Mouse (Mus musculus): ENCODE data around the gene Csnk2b. TPM values are rescaled to one million over a fixed set of nuclear protein-coding genes. Genes with fewer than 3 reads are reported as not detected.

Gene Csnk2b
- polyA plus RNA-seq, 1 experiment from 2014 or later, result 246 TPM

DNA sequence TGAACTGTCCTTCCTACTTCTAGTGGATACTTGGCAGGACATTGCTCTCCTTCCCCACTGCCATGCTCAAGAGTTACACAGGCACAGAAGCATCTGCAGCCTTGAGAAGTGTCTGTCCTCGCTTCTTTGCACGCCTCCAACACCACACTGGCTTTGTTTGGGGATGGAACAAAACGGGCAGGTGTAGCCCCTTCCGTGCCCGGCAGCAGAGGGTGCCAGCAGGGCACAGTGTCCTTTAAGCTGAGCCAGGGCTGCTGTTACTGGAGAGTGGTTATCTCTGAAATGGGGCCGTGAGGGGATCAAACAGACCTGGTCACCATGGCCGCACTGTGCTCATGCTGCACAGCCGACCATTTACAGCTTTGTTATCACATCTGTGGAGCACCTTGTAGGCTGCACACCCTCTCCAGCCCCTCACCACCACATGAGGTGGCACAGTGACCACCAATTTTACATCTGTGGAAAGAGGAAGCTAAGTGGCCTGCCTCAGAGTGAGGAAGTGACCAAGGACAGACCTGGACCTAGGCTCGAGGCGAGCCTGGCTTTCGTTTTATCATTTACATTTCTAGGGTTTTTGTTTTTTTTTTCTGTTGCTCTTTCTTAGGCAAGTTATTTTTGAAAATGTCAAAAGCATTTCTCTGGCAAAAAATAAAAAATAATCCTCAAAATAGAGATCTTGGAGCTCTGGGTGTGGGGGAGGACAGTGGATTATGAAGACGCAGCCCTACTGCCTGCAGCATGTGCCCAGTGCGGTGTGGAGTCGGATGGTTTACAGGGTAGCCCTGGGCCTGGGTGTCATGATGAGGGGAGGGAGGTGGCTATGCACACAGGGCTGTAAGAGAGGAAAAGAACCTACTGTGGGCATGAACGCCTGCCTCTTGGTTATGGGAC lies 27.1 kb downstream of the Csnk2b start:
- ATAC-seq (replicated peaks; ENCODE audit: low FRiP score) (no peak), DNase-seq (ENCODE audit: low spot score) (no peak)
- Histone ChIP-seq H3K4me2 (no peak overlapping the region), H3K4me1 (replicated peaks; ENCODE audit: control insufficient read depth, insufficient read depth, low read length) (peaks cover 7% of the 10 kb centered on the region), H3K27ac (ENCODE audit: low read depth, low read length) (no peak overlapping the region), H3K36me3 (ENCODE audit: control insufficient read depth, insufficient read depth, low read length) (peaks cover 28% of the 10 kb centered on the region), H3K4me3 (ENCODE audit: low read depth, low read length) (no peak overlapping the region), H3K9ac (ENCODE audit: low read depth, low read length) (no peak overlapping the region), H3K27me3 (replicated peaks; ENCODE audit: control insufficient read depth, insufficient read depth, low read length) (no peaks in the 10 kb centered on the region), H3K9me3 (ENCODE audit: control insufficient read depth, low read length) (no peaks in the 10 kb centered on the region)
- WGBS, result 85% methylated on average over 15 of the region's 15 CpGs

DNA sequence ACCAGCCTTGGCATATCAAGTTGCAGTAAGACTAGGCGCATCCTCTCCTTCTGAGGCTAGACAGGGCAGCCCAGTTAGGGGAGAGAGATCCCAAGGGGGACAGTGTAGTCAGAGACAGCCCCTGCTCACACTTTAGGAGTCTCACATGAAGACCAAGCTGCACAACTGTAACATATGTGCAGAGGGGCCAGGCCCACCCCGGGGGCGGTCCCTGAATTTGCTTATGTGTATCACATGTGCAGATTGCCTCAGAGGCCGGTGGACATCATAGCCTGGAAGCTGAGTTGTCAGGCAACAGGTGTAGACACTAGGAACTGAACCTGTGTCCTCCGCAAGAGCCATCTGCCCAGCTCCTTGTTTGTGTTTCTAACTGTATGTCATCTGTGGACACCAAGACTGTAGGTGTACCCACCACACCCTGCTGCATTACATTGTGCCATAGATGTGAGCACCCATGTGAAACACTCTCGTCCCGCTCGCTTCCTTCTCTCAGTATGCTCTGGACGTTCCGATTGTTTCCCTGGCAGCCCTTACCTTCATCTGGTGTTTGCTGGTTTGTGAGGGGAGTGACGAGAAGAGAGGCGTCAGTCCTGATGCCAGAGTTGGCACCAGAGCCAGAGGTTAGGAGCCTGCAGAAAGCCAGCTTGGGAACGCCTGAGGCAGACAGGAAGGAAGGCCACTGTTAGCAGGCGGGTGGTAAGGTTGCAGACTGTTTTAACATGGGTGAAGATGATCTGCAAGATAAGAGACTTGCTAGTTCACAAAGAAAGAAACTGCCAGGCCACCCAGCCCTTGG lies 29.3 kb downstream of the Csnk2b start:
- ATAC-seq (replicated peaks; ENCODE audit: low FRiP score) (no peak), DNase-seq (ENCODE audit: low spot score) (no peak)
- Histone ChIP-seq H3K36me3 (ENCODE audit: control insufficient read depth, insufficient read depth, low read length) (peaks cover 25% of the 10 kb centered on the region), H3K27me3 (replicated peaks; ENCODE audit: control insufficient read depth, insufficient read depth, low read length) (no peaks in the 10 kb centered on the region), H3K4me2 (no peak overlapping the region), H3K9ac (ENCODE audit: low read depth, low read length) (no peak overlapping the region), H3K4me3 (ENCODE audit: low read depth, low read length) (no peak overlapping the region), H3K27ac (ENCODE audit: low read depth, low read length) (no peak overlapping the region), H3K9me3 (ENCODE audit: control insufficient read depth, low read length) (no peaks in the 10 kb centered on the region), H3K4me1 (replicated peaks; ENCODE audit: control insufficient read depth, insufficient read depth, low read length) (peaks cover 7% of the 10 kb centered on the region)
- WGBS, result 90% methylated on average over 14 of the region's 14 CpGs

DNA sequence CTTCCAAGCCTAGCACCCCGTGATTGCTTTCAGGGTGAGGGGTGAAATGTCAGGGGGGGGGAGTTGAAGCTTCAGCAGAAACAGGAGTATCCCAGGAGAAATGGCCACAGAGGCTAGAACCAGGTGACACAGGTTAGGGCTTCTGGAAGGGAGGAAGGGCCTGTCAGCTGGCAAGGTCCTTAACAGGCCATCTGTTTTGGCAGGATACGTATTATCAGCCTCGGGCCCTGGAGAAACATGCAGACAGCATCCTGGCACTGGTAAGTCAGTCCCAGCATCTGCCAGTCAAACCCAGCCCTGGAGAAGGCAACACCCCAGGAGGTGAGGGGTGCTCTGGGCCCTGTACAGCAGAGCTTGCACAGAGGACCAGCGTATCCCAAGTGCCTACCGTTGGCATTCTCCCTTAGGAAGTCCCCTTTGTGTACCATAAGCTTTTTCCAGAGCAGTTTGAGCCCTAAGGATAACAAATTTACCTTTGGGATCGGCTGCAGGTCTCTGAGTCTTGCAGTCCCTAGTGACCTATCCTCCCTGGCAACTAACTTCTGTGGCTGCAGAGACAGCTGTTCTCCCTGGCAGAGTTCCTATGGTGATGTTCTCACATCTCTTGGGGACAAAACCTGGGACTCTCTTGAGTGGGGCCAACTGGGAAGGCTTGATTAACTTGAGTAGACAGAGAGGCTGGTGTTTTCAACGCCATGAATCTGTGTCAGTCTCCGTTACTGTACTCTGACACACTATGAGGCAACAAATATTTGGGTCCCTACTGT lies 31.5 kb downstream of the Csnk2b start:
- Histone ChIP-seq H3K27ac (ENCODE audit: low read depth, low read length) (peak overlapping the region; percentile 95; the same call in 1 of the 2 replicates), H3K9me3 (ENCODE audit: control insufficient read depth, low read length) (no peaks in the 10 kb centered on the region)
- WGBS, result 65% methylated on average over 8 of the region's 8 CpGs

DNA sequence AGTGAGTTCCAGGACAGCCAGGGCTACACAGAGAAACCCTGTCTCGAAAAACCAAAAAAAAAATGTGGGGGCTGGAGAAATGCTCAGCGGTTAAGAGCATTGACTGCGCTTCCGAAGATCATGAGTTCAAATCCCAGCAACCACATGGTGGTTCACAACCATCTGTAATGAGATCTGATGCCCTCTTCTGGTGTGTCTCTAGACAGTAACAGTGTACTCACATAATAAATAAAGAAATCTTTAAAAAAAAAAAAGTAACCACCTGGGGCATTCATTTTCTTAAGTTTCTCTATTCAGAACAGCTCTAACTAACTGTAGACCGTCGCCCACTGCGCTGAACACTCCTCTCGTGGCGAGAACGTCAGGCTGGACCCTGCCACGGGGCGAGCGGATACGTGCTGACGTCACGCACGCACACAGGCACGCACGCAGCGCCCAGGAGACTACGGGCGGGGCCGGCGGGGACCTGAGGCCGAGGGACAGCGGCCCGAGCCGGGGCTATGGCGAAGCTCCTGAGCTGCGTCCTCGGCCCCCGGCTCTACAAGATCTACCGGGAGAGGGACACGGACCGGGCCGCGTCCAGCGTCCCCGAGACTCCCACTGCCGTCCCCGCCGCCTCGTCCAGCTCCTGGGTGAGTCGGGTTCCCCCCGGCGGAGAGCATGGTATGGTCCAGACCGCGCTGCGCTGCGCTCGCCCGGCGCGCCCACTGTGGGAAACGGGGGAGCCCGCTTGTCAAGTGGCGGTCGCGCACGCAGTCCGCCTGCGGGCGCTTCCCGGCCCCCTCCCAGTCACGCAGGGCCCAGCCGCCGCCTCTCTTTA lies 32.8 kb downstream of the Csnk2b start, which contains the start of gene Abhd16a:
TSS of gene Abhd16a (plus strand) at position 439 of the 820 bp plus-strand sequence.
- peak within 1 kb of the TSS; percentile 94 for H3K9ac ChIP-seq (ENCODE audit: low read depth, low read length)
- H3K4me1 ChIP-seq (replicated peaks; ENCODE audit: control insufficient read depth, insufficient read depth, low read length), result peaks cover 13% of the 10 kb centered on the region
- H3K4me2 ChIP-seq, result peak within 1 kb of the TSS; percentile 73
- H3K27me3 ChIP-seq (replicated peaks; ENCODE audit: control insufficient read depth, insufficient read depth, low read length), result no peaks in the 10 kb centered on the region
- H3K4me3 ChIP-seq (ENCODE audit: low read depth, low read length), result peak within 1 kb of the TSS; percentile 72
- peaks cover 15% of the 10 kb centered on the region for H3K36me3 ChIP-seq (ENCODE audit: control insufficient read depth, insufficient read depth, low read length)
- 2% methylated on average over 67 of the region's 67 CpGs for WGBS
- H3K9me3 ChIP-seq (ENCODE audit: control insufficient read depth, low read length), result no peaks in the 10 kb centered on the region
- peak within 1 kb of the TSS; percentile 95 for H3K27ac ChIP-seq (ENCODE audit: low read depth, low read length)
- ATAC-seq (replicated peaks; ENCODE audit: low FRiP score) (peak; percentile 96), DNase-seq (ENCODE audit: low spot score) (peak; percentile 93)

More for the DNA sequence above, 31.5 kb downstream of the Csnk2b start:
- DNase-seq (ENCODE audit: low spot score) (no peak), ATAC-seq (replicated peaks; ENCODE audit: low FRiP score) (peak; percentile 44)
- peaks cover 15% of the 10 kb centered on the region for H3K36me3 ChIP-seq (ENCODE audit: control insufficient read depth, insufficient read depth, low read length)
- peaks cover 12% of the 10 kb centered on the region for H3K4me1 ChIP-seq (replicated peaks; ENCODE audit: control insufficient read depth, insufficient read depth, low read length)
- H3K9ac ChIP-seq (ENCODE audit: low read depth, low read length), result peak overlapping the region; percentile 94
- peak overlapping the region; percentile 73 for H3K4me2 ChIP-seq
- no peaks in the 10 kb centered on the region for H3K27me3 ChIP-seq (replicated peaks; ENCODE audit: control insufficient read depth, insufficient read depth, low read length)
- H3K4me3 ChIP-seq (ENCODE audit: low read depth, low read length), result peak overlapping the region; percentile 72

DNA sequence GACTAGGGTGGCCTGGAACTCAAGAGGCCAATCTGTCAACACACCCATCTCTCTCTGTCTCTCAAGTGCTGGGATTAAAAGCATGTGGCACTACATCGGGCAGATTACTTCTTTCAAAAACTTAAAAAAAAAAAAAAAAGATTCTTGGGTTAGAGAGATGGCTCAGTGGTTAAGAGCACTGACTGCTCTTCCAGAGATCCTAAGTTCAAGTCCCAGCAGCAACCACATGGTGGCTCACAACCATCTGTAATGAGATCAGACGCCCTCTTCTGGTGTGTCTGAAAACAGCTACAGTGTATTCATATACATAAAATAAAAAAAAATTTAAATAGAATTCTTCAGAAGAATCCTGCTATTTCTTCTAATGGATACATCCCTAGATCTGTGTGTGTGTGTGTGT lies 33.7 kb downstream of the Csnk2b start:
- WGBS, result 41% methylated on average over 2 of the region's 2 CpGs
- DNase-seq (ENCODE audit: low spot score) (no peak), ATAC-seq (replicated peaks; ENCODE audit: low FRiP score) (no peak)
- H3K9ac ChIP-seq (ENCODE audit: low read depth, low read length), result no peak overlapping the region
- no peaks in the 10 kb centered on the region for H3K27me3 ChIP-seq (replicated peaks; ENCODE audit: control insufficient read depth, insufficient read depth, low read length)
- H3K36me3 ChIP-seq (ENCODE audit: control insufficient read depth, insufficient read depth, low read length), result peaks cover 15% of the 10 kb centered on the region
- no peak overlapping the region for H3K4me3 ChIP-seq (ENCODE audit: low read depth, low read length)
- H3K4me2 ChIP-seq, result no peak overlapping the region
- H3K27ac ChIP-seq (ENCODE audit: low read depth, low read length), result no peak overlapping the region
- no peaks in the 10 kb centered on the region for H3K9me3 ChIP-seq (ENCODE audit: control insufficient read depth, low read length)
- peaks cover 13% of the 10 kb centered on the region for H3K4me1 ChIP-seq (replicated peaks; ENCODE audit: control insufficient read depth, insufficient read depth, low read length)

DNA sequence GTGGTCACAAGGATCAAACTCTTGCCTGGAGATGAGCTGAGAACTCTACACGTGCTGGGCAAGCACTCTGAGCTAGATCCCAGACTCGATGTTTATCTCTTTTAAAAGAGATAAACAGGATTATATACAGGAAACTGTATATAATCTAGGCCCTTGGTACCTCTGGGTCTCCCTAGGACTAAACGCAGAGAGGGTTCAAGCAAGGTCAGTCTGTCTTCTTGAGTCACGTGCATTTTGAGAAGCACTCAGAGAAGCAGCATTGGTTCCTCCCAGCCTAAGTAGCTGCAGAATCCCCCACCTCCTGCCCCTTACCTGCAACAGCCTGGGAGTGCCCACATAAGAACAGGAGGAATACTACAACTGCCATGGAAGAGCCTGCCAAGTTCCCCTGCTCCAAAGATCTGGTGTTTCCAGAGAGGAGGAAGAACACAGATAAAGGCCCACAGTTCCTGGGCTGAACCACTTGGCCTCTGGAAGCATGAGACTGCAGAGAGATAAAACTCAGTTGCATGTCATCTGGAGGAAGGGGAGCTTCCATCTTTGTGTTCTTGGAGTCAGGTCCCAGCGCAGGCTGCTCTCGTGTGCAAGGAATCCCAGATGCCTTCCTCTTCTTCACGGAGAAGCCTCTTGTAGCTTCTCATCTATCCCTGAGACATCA lies 36.5 kb downstream of the Csnk2b start, which contains the start of gene Ly6g6f:
TSS of gene Ly6g6f (minus strand) at position 403 of the 658 bp plus-strand sequence.
- Histone ChIP-seq H3K4me2 (no peak within 1 kb of the TSS), H3K4me1 (replicated peaks; ENCODE audit: control insufficient read depth, insufficient read depth, low read length) (peaks cover 17% of the 10 kb centered on the region), H3K27me3 (replicated peaks; ENCODE audit: control insufficient read depth, insufficient read depth, low read length) (no peaks in the 10 kb centered on the region), H3K27ac (ENCODE audit: low read depth, low read length) (no peak within 1 kb of the TSS; the same call in 1 of the 2 replicates), H3K9me3 (ENCODE audit: control insufficient read depth, low read length) (no peaks in the 10 kb centered on the region), H3K4me3 (ENCODE audit: low read depth, low read length) (no peak within 1 kb of the TSS), H3K36me3 (ENCODE audit: control insufficient read depth, insufficient read depth, low read length) (no peaks in the 10 kb centered on the region), H3K9ac (ENCODE audit: low read depth, low read length) (no peak within 1 kb of the TSS)
- 39% methylated on average over 7 of the region's 7 CpGs for WGBS
- ATAC-seq (replicated peaks; ENCODE audit: low FRiP score) (no peak), DNase-seq (ENCODE audit: low spot score) (no peak)

DNA sequence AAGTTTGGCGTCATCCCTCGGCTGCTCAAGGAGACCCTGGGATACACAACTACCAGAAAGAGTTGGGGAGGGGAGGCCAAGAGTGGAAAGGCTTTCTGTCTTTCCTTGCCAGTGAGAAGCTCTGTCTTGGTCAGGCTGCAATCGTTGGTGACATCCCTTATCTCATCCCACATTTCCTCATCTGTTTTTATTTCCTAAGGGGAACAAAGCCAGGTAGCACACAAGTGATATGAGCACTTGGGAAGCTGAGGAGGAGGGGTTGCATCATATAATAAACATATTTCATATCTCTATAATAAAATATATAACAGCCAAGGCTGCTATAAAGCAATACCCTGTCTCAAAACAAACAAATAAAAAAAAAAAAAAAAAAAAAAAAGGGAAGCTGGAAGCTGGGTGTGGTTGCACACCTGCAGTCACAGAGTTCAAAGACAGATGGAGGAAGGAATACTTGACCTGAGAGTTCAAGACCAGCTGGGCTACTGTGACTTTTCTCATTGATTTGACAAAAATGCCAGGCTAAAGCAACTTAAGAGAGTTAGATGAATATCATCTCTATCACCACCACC lies 37.8 kb downstream of the Csnk2b start:
- 60% methylated on average over 3 of the region's 3 CpGs for WGBS
- H3K4me2 ChIP-seq, result no peak overlapping the region
- no peaks in the 10 kb centered on the region for H3K36me3 ChIP-seq (ENCODE audit: control insufficient read depth, insufficient read depth, low read length)
- no peak overlapping the region for H3K4me3 ChIP-seq (ENCODE audit: low read depth, low read length)
- DNase-seq (ENCODE audit: low spot score), result no peak
- ATAC-seq (replicated peaks; ENCODE audit: low FRiP score), result no peak
- peak overlapping the region; percentile 10; the same call in 1 of the 2 replicates for H3K9ac ChIP-seq (ENCODE audit: low read depth, low read length)
- H3K4me1 ChIP-seq (replicated peaks; ENCODE audit: control insufficient read depth, insufficient read depth, low read length), result peaks cover 24% of the 10 kb centered on the region
- H3K27ac ChIP-seq (ENCODE audit: low read depth, low read length), result no peak overlapping the region
- no peaks in the 10 kb centered on the region for H3K9me3 ChIP-seq (ENCODE audit: control insufficient read depth, low read length)
- H3K27me3 ChIP-seq (replicated peaks; ENCODE audit: control insufficient read depth, insufficient read depth, low read length), result no peaks in the 10 kb centered on the region
